Mouse (Mus musculus): Measurements from ENCODE around the gene Cmip. TPM values are rescaled to one million over a fixed set of nuclear protein-coding genes. Genes with fewer than 3 reads are reported as not detected.
A peak's percentile ranks its signal among the peaks of the same experiment; 100 is the strongest.

The Cmip gene
- total RNA-seq, 1 experiment from 2014 or later = 27.9 TPM

- peak; percentile 66; the same call in 1 of the 2 replicates for ATAC-seq (replicated peaks; ENCODE audit: insufficient number of reproducible peaks, low FRiP score, low TSS enrichment, poor library complexity, severe bottlenecking)
Measured at GRCm38 (mm10) chr8:117465250-117465649, 208.4 kb downstream of the Cmip start.

- no peak for ATAC-seq (replicated peaks; ENCODE audit: insufficient number of reproducible peaks, low FRiP score, low TSS enrichment, poor library complexity, severe bottlenecking)
Measured at GRCm38 (mm10) chr8:117467466-117467865, 210.6 kb downstream of the Cmip start.

GRCm38 (mm10) chr8:117469431-117470341 is 212.8 kb downstream of the Cmip start:
- no peak for ATAC-seq (replicated peaks; ENCODE audit: insufficient number of reproducible peaks, low FRiP score, low TSS enrichment, poor library complexity, severe bottlenecking)

GRCm38 (mm10) chr8:117470342-117470781 is 213.5 kb downstream of the Cmip start:
- no peak for ATAC-seq (replicated peaks; ENCODE audit: insufficient number of reproducible peaks, low FRiP score, low TSS enrichment, poor library complexity, severe bottlenecking)

- peak; percentile 43 for ATAC-seq (replicated peaks; ENCODE audit: insufficient number of reproducible peaks, low FRiP score, low TSS enrichment, poor library complexity, severe bottlenecking)
Measured at GRCm38 (mm10) chr8:117471174-117471573, 214.3 kb downstream of the Cmip start.

GRCm38 (mm10) chr8:117471655-117472054 is 214.8 kb downstream of the Cmip start:
- no peak for ATAC-seq (replicated peaks; ENCODE audit: insufficient number of reproducible peaks, low FRiP score, low TSS enrichment, poor library complexity, severe bottlenecking)

- no peak for ATAC-seq (replicated peaks; ENCODE audit: insufficient number of reproducible peaks, low FRiP score, low TSS enrichment, poor library complexity, severe bottlenecking)
Measured at GRCm38 (mm10) chr8:117472332-117472731, 215.5 kb downstream of the Cmip start.

- ATAC-seq (replicated peaks; ENCODE audit: insufficient number of reproducible peaks, low FRiP score, low TSS enrichment, poor library complexity, severe bottlenecking) = peak; percentile 68
Measured at GRCm38 (mm10) chr8:117474944-117475343, 218.1 kb downstream of the Cmip start.

- peak; percentile 87 for ATAC-seq (replicated peaks; ENCODE audit: insufficient number of reproducible peaks, low FRiP score, low TSS enrichment, poor library complexity, severe bottlenecking)
Measured at GRCm38 (mm10) chr8:117475819-117476218, 219.0 kb downstream of the Cmip start.

- no peak for ATAC-seq (replicated peaks; ENCODE audit: insufficient number of reproducible peaks, low FRiP score, low TSS enrichment, poor library complexity, severe bottlenecking)
Measured at GRCm38 (mm10) chr8:117478082-117478481, 221.2 kb downstream of the Cmip start.

GRCm38 (mm10) chr8:117479996-117480395 is 223.1 kb downstream of the Cmip start:
- no peak for ATAC-seq (replicated peaks; ENCODE audit: insufficient number of reproducible peaks, low FRiP score, low TSS enrichment, poor library complexity, severe bottlenecking)

- 0 out of 2 replicates have a peak, but pooled peaks have one; percentile 28 for ATAC-seq (replicated peaks; ENCODE audit: insufficient number of reproducible peaks, low FRiP score, low TSS enrichment, poor library complexity, severe bottlenecking)
Measured at GRCm38 (mm10) chr8:117480516-117480915, 223.7 kb downstream of the Cmip start.

- peak; percentile 88 for ATAC-seq (replicated peaks; ENCODE audit: insufficient number of reproducible peaks, low FRiP score, low TSS enrichment, poor library complexity, severe bottlenecking)
Measured at GRCm38 (mm10) chr8:117481830-117482229, 225.0 kb downstream of the Cmip start.

GRCm38 (mm10) chr8:117484731-117485130 is 227.9 kb downstream of the Cmip start:
- ATAC-seq (replicated peaks; ENCODE audit: insufficient number of reproducible peaks, low FRiP score, low TSS enrichment, poor library complexity, severe bottlenecking) = no peak

- ATAC-seq (replicated peaks; ENCODE audit: insufficient number of reproducible peaks, low FRiP score, low TSS enrichment, poor library complexity, severe bottlenecking) = no peak
Measured at GRCm38 (mm10) chr8:117485316-117485715, 228.5 kb downstream of the Cmip start.

GRCm38 (mm10) chr8:117488246-117489005 is 231.6 kb downstream of the Cmip start:
- no peak for ATAC-seq (replicated peaks; ENCODE audit: insufficient number of reproducible peaks, low FRiP score, low TSS enrichment, poor library complexity, severe bottlenecking)

- no peak for ATAC-seq (replicated peaks; ENCODE audit: insufficient number of reproducible peaks, low FRiP score, low TSS enrichment, poor library complexity, severe bottlenecking)
Measured at GRCm38 (mm10) chr8:117493543-117493942, 236.7 kb downstream of the Cmip start.

GRCm38 (mm10) chr8:117494874-117495273 is 238.0 kb downstream of the Cmip start:
- ATAC-seq (replicated peaks; ENCODE audit: insufficient number of reproducible peaks, low FRiP score, low TSS enrichment, poor library complexity, severe bottlenecking) = 0 out of 2 replicates have a peak, but pooled peaks have one; percentile 29

- peak; percentile 64 for ATAC-seq (replicated peaks; ENCODE audit: insufficient number of reproducible peaks, low FRiP score, low TSS enrichment, poor library complexity, severe bottlenecking)
Measured at GRCm38 (mm10) chr8:117498179-117498914, 241.5 kb downstream of the Cmip start, which contains the start of gene Plcg2. Plcg2 (plus strand) TSS chr8:117498291.

Data from monocyte, adult 5-6 weeks (primary cell).